Mouse (Mus musculus) ES-CJ7 (cell line): ENCODE data around the gene Atoh8.

Experiments used
- DNase-seq: peaks from one replicate; pipeline ENCODE4 v3.0.0; 2011; ENCODE audit warnings: low read depth, low spot score

The Atoh8 gene

GRCm38 (mm10) chr6:72196660-72197059 lies 38.7 kb downstream of the Atoh8 start:
- no peak for DNase-seq

DNA sequence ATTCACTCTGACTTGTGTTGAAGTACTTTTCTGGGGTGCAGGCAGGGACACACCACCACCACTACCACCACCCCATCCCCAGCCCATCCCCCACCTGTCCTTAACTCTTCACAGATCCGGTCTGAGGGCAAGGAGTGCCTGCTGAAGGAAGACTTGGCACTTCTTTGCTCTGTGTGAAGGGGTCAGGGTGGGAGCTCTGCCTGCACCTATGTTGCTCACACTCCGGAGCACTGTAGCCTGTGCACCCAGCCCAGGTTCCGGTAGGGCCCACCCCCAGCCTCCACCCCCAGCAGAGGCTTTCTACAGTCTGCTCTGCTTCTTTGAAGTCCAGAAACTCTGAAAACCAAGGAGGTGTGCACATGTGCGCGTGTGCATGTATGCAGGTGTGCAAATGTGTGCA lies 44.8 kb downstream of the Atoh8 start:
- DNase-seq: peak; percentile 25

DNA sequence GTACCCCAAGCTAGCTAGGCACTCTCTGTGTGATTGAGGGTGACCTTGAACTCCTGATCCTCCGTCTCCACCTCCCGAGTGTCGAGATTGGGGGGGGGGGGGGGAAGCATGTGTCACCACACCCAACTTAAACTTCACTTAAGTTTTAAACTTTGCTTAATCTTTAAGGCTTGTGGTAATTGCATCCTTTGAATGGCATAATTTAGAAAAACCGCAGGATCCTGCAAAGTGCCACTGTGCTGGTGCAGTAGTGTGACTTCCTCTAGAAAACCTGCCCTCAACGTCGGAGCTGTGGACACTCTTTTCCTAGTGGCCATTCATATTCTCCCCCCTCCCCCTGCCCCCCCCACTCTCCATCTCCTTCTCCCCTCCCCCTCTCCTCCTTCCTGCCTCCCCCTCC lies 45.3 kb downstream of the Atoh8 start:
- peak; percentile 30 for DNase-seq

- peak; percentile 82 for DNase-seq
Observed at GRCm38 (mm10) chr6:72189061-72189863, 46.1 kb downstream of the Atoh8 start.

- no peak for DNase-seq
Observed at GRCm38 (mm10) chr6:72186809-72187208, 48.6 kb downstream of the Atoh8 start.

- peak; percentile 72 for DNase-seq
Observed at GRCm38 (mm10) chr6:72185893-72186490, 49.4 kb downstream of the Atoh8 start.

GRCm38 (mm10) chr6:72184576-72184975 lies 50.8 kb downstream of the Atoh8 start:
- no peak for DNase-seq

GRCm38 (mm10) chr6:72179562-72180502 lies 55.5 kb downstream of the Atoh8 start:
- no peak for DNase-seq

- no peak for DNase-seq
Observed at GRCm38 (mm10) chr6:72179006-72179405, 56.4 kb downstream of the Atoh8 start.

- DNase-seq: no peak
Observed at GRCm38 (mm10) chr6:72177417-72177816, 58.0 kb downstream of the Atoh8 start.

- no peak for DNase-seq
Observed at GRCm38 (mm10) chr6:72176004-72176403, 59.4 kb downstream of the Atoh8 start.

DNA sequence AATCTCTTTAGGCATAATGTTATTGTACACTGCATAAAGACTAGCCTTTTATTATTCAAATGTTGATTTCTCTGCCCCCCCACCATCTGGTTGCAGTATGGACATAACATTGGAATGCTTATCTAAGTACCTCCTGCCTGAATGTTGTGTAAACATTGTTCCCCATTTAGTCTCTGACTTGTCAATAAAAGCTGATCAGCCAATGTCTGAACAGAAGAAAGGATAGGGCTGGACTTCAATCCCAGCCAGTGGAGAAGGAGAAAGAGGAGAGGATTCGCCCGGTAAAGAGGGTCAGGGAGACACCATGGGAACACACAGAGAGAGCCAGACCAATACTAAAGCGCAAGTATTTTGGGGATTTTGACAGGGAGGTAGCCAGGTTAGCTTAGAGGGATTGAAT lies 60.0 kb downstream of the Atoh8 start:
- DNase-seq: no peak

GRCm38 (mm10) chr6:72173350-72173749 lies 62.0 kb downstream of the Atoh8 start:
- DNase-seq: no peak

DNA sequence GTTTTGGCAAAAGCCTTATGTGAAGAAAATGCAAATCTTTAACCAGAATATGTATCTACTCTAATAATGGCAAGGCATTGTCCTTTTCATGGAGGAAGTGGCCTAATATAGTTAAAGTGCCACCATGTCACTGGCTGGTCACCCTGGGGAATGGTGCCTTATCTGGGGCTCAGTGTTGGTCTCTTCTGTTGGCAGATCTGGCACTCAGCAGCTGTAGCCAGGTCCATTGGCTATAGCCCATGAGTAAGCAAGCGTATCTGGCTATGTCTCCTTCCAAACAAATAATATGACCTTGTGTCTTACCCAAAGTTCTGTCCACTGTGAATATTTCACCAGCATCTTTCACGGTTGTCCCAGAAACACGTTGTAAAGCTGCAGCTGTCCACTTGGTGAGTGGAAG lies 64.0 kb downstream of the Atoh8 start:
- no peak for DNase-seq

GRCm38 (mm10) chr6:72165907-72166306 lies 69.5 kb downstream of the Atoh8 start:
- DNase-seq: no peak

DNA sequence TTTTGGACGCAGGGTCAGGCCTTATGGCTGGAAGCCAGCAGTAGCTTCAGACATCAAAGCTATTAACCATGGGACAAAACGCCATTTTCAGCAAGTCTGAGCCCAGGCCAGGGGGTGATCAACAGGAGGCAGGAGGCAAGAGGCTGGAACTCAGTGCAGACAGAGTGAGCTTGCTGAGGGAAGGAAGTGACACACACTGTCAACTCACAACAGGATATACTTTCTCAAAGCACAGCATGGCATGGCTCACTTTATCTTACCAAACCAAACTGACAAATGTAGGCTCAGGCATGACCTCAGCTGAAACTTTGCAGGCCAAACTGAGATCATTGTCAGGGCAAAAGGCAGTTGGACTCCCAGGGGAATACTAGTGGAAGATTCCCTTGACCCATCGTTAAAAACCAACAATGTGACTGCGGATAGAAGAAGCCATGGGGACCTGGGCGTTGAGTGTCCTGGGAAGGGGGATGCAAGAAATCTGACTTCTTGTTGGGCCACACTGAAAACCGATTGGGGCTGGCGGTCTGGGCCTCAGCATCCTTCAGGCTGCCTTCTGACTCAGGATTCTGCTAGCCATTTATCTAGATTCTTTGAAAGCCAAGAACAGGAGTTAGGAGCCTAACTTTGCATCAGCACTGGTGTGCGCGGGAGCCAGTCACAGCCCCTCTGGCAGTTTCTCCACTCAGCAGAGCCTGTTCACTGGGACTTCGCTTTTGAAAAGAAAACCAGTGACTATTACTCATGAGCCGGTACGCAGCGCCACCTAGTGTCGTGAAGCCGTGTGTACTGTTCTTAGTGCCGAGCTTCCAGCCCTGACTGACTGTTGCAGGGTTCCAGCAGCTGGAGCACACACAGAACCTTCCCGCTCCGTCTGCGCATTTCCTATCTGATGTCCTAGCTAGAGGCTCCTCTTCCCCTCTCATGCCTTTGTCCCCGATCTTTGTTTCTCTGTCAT lies 70.8 kb downstream of the Atoh8 start:
- DNase-seq: peak; percentile 90

GRCm38 (mm10) chr6:72162155-72162890 lies 73.1 kb downstream of the Atoh8 start:
- no peak for DNase-seq

- DNase-seq: no peak
Observed at GRCm38 (mm10) chr6:72161751-72162150, 73.6 kb downstream of the Atoh8 start.

GRCm38 (mm10) chr6:72160991-72161390 lies 74.4 kb downstream of the Atoh8 start:
- no peak for DNase-seq

GRCm38 (mm10) chr6:72159861-72160395 lies 75.4 kb downstream of the Atoh8 start:
- no peak for DNase-seq
